Mouse (Mus musculus) macrophage (primary cell): ENCODE data around the gene Klhl12. TPM values are rescaled to one million over a fixed set of nuclear protein-coding genes. Genes with fewer than 3 reads are reported as not detected.
A peak's percentile ranks its signal among the peaks of the same experiment; 100 is the strongest.
"Not testable (repeated sequence)": the region's sequence is repeated elsewhere in the genome, so short reads cannot be mapped to it uniquely, and the experiment has no call there.

Source experiments
- H3K27ac ChIP-seq: fragments of 350-480 bp; formaldehyde crosslinking; 2 replicates; pipeline ENCODE4 v1.9.0; 2021
- H3K36me3 ChIP-seq: fragments of 350-480 bp; formaldehyde crosslinking; 2 replicates; pipeline ENCODE4 v1.9.0; 2021; ENCODE audit errors: inconsistent target
- H3K4me3 ChIP-seq: fragments of 350-480 bp; formaldehyde crosslinking; 2 replicates; pipeline ENCODE4 v1.9.0; 2021; ENCODE audit errors: inconsistent target
- H3K79me2 ChIP-seq: fragments of 350-480 bp; formaldehyde crosslinking; 2 replicates; pipeline ENCODE4 v1.9.0; 2021; ENCODE audit errors: inconsistent target
- WGBS: methylation state at CpG from one replicate; pipeline ENCODE4 v1.1.7; 2026; ENCODE audit warnings: inconsistent platforms; ENCODE audit not compliant: missing documents; 5-methylcytosine and 5-hydroxymethylcytosine counted together
- polyA plus RNA-seq: library from polyadenylated mRNA; stranded (reverse); fragments of 250-400 nt; gene quantifications from 3 replicates; pipeline ENCODE4 v1.2.4, GENCODE M21; 2018; ENCODE audit warnings: inconsistent platforms

Klhl12 gene
- polyA plus RNA-seq, 1 experiment from 2014 or later: 2.9 TPM

GRCm38 (mm10) chr1:134433002-134433401 is 22.3 kb upstream of the Klhl12 start:
- Histone ChIP-seq H3K4me3 (no peak overlapping the region), H3K79me2 (peaks cover 8% of the 10 kb centered on the region; the same call in 1 of the 2 replicates), H3K36me3 (peaks cover 51% of the 10 kb centered on the region; the same call in 1 of the 2 replicates), H3K27ac (no peak overlapping the region)
- WGBS: 94% methylated on average over 10 of the region's 10 CpGs

- Histone ChIP-seq H3K4me3 (no peak overlapping the region), H3K27ac (no peak overlapping the region), H3K79me2 (peaks cover 3% of the 10 kb centered on the region; the same call in 1 of the 2 replicates), H3K36me3 (peaks cover 46% of the 10 kb centered on the region; the same call in 1 of the 2 replicates)
- 89% methylated on average over 4 of the region's 4 CpGs for WGBS
These were observed 21.9 kb upstream of the Klhl12 start for GRCm38 (mm10) chr1:134433473-134433872.

- no peak overlapping the region for H3K4me3 ChIP-seq
These were observed 19.9 kb upstream of the Klhl12 start for GRCm38 (mm10) chr1:134435414-134435813.

GRCm38 (mm10) chr1:134440437-134440836 is 14.9 kb upstream of the Klhl12 start:
- WGBS: 93% methylated on average over 6 of the region's 6 CpGs
- no peaks in the 10 kb centered on the region for H3K36me3 ChIP-seq
- no peak overlapping the region for H3K4me3 ChIP-seq
- H3K79me2 ChIP-seq: no peaks in the 10 kb centered on the region
- H3K27ac ChIP-seq: no peak overlapping the region

More at GRCm38 (mm10) chr1:134435414-134435813, 19.9 kb upstream of the Klhl12 start:
- 42% methylated on average over 4 of the region's 4 CpGs for WGBS
- H3K27ac ChIP-seq: no peak overlapping the region
- peaks cover 29% of the 10 kb centered on the region; the same call in 1 of the 2 replicates for H3K36me3 ChIP-seq
- no peaks in the 10 kb centered on the region for H3K79me2 ChIP-seq

- H3K36me3 ChIP-seq, H3K27ac ChIP-seq, H3K4me3 ChIP-seq, H3K79me2 ChIP-seq: not testable (repeated sequence)
- 98% methylated on average over 6 of the region's 10 CpGs for WGBS
These were observed 13.6 kb upstream of the Klhl12 start for GRCm38 (mm10) chr1:134441737-134442136.

GRCm38 (mm10) chr1:134442394-134442793 is 12.9 kb upstream of the Klhl12 start:
- Histone ChIP-seq H3K27ac (no peak overlapping the region), H3K36me3 (no peaks in the 10 kb centered on the region), H3K79me2 (no peaks in the 10 kb centered on the region), H3K4me3 (no peak overlapping the region)
- 96% methylated on average over 3 of the region's 3 CpGs for WGBS

GRCm38 (mm10) chr1:134443288-134443687 is 12.0 kb upstream of the Klhl12 start:
- H3K36me3 ChIP-seq, H3K79me2 ChIP-seq, H3K27ac ChIP-seq, H3K4me3 ChIP-seq: not testable (repeated sequence)
- 100% methylated on average over 1 of the region's 1 CpGs for WGBS

GRCm38 (mm10) chr1:134445418-134445817 is 9.9 kb upstream of the Klhl12 start:
- no peaks in the 10 kb centered on the region for H3K36me3 ChIP-seq
- no peak overlapping the region for H3K27ac ChIP-seq
- WGBS: 89% methylated on average over 2 of the region's 2 CpGs
- H3K4me3 ChIP-seq: no peak overlapping the region
- H3K79me2 ChIP-seq: no peaks in the 10 kb centered on the region

- H3K36me3 ChIP-seq, H3K27ac ChIP-seq, H3K79me2 ChIP-seq, H3K4me3 ChIP-seq: not testable (repeated sequence)
- 94% methylated on average over 3 of the region's 3 CpGs for WGBS
These were observed 6.8 kb upstream of the Klhl12 start for GRCm38 (mm10) chr1:134448537-134448936.

GRCm38 (mm10) chr1:134450201-134450600 is 5.1 kb upstream of the Klhl12 start:
- H3K4me3 ChIP-seq: no peak overlapping the region
- H3K27ac ChIP-seq: no peak overlapping the region
- H3K36me3 ChIP-seq: no peaks in the 10 kb centered on the region
- 88% methylated on average over 2 of the region's 4 CpGs for WGBS
- no peaks in the 10 kb centered on the region for H3K79me2 ChIP-seq

- Histone ChIP-seq H3K36me3 (no peaks in the 10 kb centered on the region), H3K79me2 (no peaks in the 10 kb centered on the region), H3K4me3 (no peak overlapping the region), H3K27ac (no peak overlapping the region)
- 35% methylated on average over 3 of the region's 3 CpGs for WGBS
These were observed 4.3 kb upstream of the Klhl12 start for GRCm38 (mm10) chr1:134450986-134451385.

- H3K27ac ChIP-seq: no peak overlapping the region
These were observed 729 bp downstream of the Klhl12 start for GRCm38 (mm10) chr1:134456060-134456459.

GRCm38 (mm10) chr1:134458139-134458727 is 2.9 kb downstream of the Klhl12 start:
- no peaks in the 10 kb centered on the region for H3K36me3 ChIP-seq
- no peak overlapping the region for H3K27ac ChIP-seq
- H3K4me3 ChIP-seq: no peak overlapping the region
- no peaks in the 10 kb centered on the region for H3K79me2 ChIP-seq
- 62% methylated on average over 7 of the region's 7 CpGs for WGBS

More at GRCm38 (mm10) chr1:134456060-134456459, 729 bp downstream of the Klhl12 start:
- WGBS: 37% methylated on average over 5 of the region's 5 CpGs
- Histone ChIP-seq H3K36me3 (no peaks in the 10 kb centered on the region), H3K79me2 (no peaks in the 10 kb centered on the region), H3K4me3 (peak overlapping the region; percentile 45)

GRCm38 (mm10) chr1:134460294-134461284 is 5.3 kb downstream of the Klhl12 start:
- Histone ChIP-seq H3K4me3 (no peak overlapping the region), H3K79me2 (no peaks in the 10 kb centered on the region), H3K36me3 (no peaks in the 10 kb centered on the region), H3K27ac (no peak overlapping the region)
- 93% methylated on average over 1 of the region's 1 CpGs for WGBS

GRCm38 (mm10) chr1:134484623-134485022 is 29.3 kb downstream of the Klhl12 start:
- no peaks in the 10 kb centered on the region for H3K79me2 ChIP-seq

More at GRCm38 (mm10) chr1:134484623-134485022, 29.3 kb downstream of the Klhl12 start:
- H3K36me3 ChIP-seq: no peaks in the 10 kb centered on the region
- 96% methylated on average over 2 of the region's 2 CpGs for WGBS
- no peak overlapping the region for H3K4me3 ChIP-seq
- H3K27ac ChIP-seq: no peak overlapping the region
